Mouse (Mus musculus) limb, embryonic 10.5 days (tissue): ENCODE results near the gene Adamts14. TPM values are rescaled to one million over a fixed set of nuclear protein-coding genes. Genes with fewer than 3 reads are reported as not detected.

Experiments used
- DNase-seq: peaks from one replicate; pipeline ENCODE4 v3.0.0-alpha.2; 2017; ENCODE audit warnings: low spot score
- H3K27ac ChIP-seq: fragments of 300-500 bp; sonication (generic); 2 replicates; pipeline ENCODE4 v1.5.1; 2016; ENCODE audit warnings: mild to moderate bottlenecking
- H3K27me3 ChIP-seq: fragments of 300-500 bp; sonication (generic); 2 replicates; pipeline ENCODE4 v1.6.1; 2016; ENCODE audit warnings: low read depth, mild to moderate bottlenecking; ENCODE audit not compliant: poor library complexity, severe bottlenecking
- H3K36me3 ChIP-seq: fragments of 300-500 bp; sonication (generic); 2 replicates; pipeline ENCODE4 v1.6.1; 2016; ENCODE audit warnings: mild to moderate bottlenecking, moderate library complexity
- H3K4me1 ChIP-seq: fragments of 300-500 bp; sonication (generic); 2 replicates; pipeline ENCODE4 v1.6.1; 2016
- H3K4me3 ChIP-seq: fragments of 300-500 bp; sonication (generic); 2 replicates; pipeline ENCODE4 v1.5.1; 2016; ENCODE audit warnings: mild to moderate bottlenecking, moderate library complexity
- H3K9me3 ChIP-seq: fragments of 300-500 bp; sonication (generic); replicated peaks from 2 replicates; pipeline ENCODE4 v1.6.1; 2016; ENCODE audit warnings: mild to moderate bottlenecking
- WGBS: fragments of 180-500 bp; shearing (Covaris S2); methylation state at CpG from one replicate; pipeline ENCODE4 v1.1.7; 2016; 5-methylcytosine and 5-hydroxymethylcytosine counted together
- polyA plus RNA-seq: library from polyadenylated mRNA; unstranded; fragments of >200 nt; fragmentation: Nextera tagmentation; extraction: Ambion mirVana; gene quantifications from 2 replicates; pipeline ENCODE4 v1.2.1, GENCODE M21; 2016

Adamts14 gene
- polyA plus RNA-seq, 1 experiment from 2014 or later = 0.48 TPM

- WGBS = 4% methylated on average over 11 of the region's 11 CpGs
- Histone ChIP-seq H3K36me3 (no peaks in the 10 kb centered on the region), H3K4me3 (no peak overlapping the region), H3K9me3 (0 out of 2 replicates have a peak, but pooled peaks cover 1% of the 10 kb centered on the region), H3K27ac (no peak overlapping the region), H3K27me3 (peaks cover 22% of the 10 kb centered on the region), H3K4me1 (peaks cover 11% of the 10 kb centered on the region)
- DNase-seq = peak; percentile 53
These were observed 60.4 kb downstream of the Adamts14 start for GRCm38 (mm10) chr10:61212817-61213216.

GRCm38 (mm10) chr10:61211743-61212142, 61.5 kb downstream of the Adamts14 start:
- no peak overlapping the region for H3K4me3 ChIP-seq
- 0 out of 2 replicates have a peak, but pooled peaks cover 1% of the 10 kb centered on the region for H3K9me3 ChIP-seq
- peaks cover 11% of the 10 kb centered on the region for H3K4me1 ChIP-seq
- WGBS = 10% methylated on average over 13 of the region's 13 CpGs
- no peak overlapping the region for H3K27ac ChIP-seq
- peaks cover 22% of the 10 kb centered on the region for H3K27me3 ChIP-seq
- no peaks in the 10 kb centered on the region for H3K36me3 ChIP-seq
- peak; percentile 78 for DNase-seq

GRCm38 (mm10) chr10:61211105-61211504, 62.1 kb downstream of the Adamts14 start:
- no peak for DNase-seq
- WGBS = 79% methylated on average over 4 of the region's 4 CpGs

GRCm38 (mm10) chr10:61208114-61208684, 65.0 kb downstream of the Adamts14 start:
- H3K4me1 ChIP-seq = peaks cover 10% of the 10 kb centered on the region
- H3K27ac ChIP-seq = no peak overlapping the region
- 89% methylated on average over 9 of the region's 9 CpGs for WGBS
- H3K4me3 ChIP-seq = no peak overlapping the region
- no peaks in the 10 kb centered on the region for H3K36me3 ChIP-seq
- peaks cover 15% of the 10 kb centered on the region for H3K27me3 ChIP-seq
- DNase-seq = no peak
- H3K9me3 ChIP-seq = no peaks in the 10 kb centered on the region

More at GRCm38 (mm10) chr10:61211105-61211504, 62.1 kb downstream of the Adamts14 start:
- Histone ChIP-seq H3K4me1 (peaks cover 11% of the 10 kb centered on the region), H3K27me3 (peaks cover 22% of the 10 kb centered on the region), H3K36me3 (no peaks in the 10 kb centered on the region), H3K4me3 (no peak overlapping the region), H3K27ac (no peak overlapping the region), H3K9me3 (0 out of 2 replicates have a peak, but pooled peaks cover 1% of the 10 kb centered on the region)

GRCm38 (mm10) chr10:61203930-61204329, 69.3 kb downstream of the Adamts14 start:
- Histone ChIP-seq H3K4me1 (peaks cover 18% of the 10 kb centered on the region), H3K4me3 (no peak overlapping the region), H3K27ac (no peak overlapping the region), H3K9me3 (no peaks in the 10 kb centered on the region), H3K36me3 (no peaks in the 10 kb centered on the region), H3K27me3 (no peaks in the 10 kb centered on the region)
- DNase-seq = no peak
- WGBS = 67% methylated on average over 3 of the region's 3 CpGs

- H3K27me3 ChIP-seq = no peaks in the 10 kb centered on the region
- H3K4me1 ChIP-seq = peaks cover 18% of the 10 kb centered on the region
- H3K4me3 ChIP-seq = no peak overlapping the region
- H3K27ac ChIP-seq = no peak overlapping the region
- H3K36me3 ChIP-seq = no peaks in the 10 kb centered on the region
- 77% methylated on average over 12 of the region's 12 CpGs for WGBS
- no peak for DNase-seq
- no peaks in the 10 kb centered on the region for H3K9me3 ChIP-seq
These were observed 71.5 kb downstream of the Adamts14 start for GRCm38 (mm10) chr10:61201596-61202318.

- H3K9me3 ChIP-seq = no peaks in the 10 kb centered on the region
- no peak for DNase-seq
These were observed 72.2 kb downstream of the Adamts14 start for GRCm38 (mm10) chr10:61200998-61201397.

GRCm38 (mm10) chr10:61200232-61200820, 72.9 kb downstream of the Adamts14 start:
- no peaks in the 10 kb centered on the region for H3K9me3 ChIP-seq
- peaks cover 18% of the 10 kb centered on the region for H3K4me1 ChIP-seq
- no peak overlapping the region for H3K27ac ChIP-seq
- no peak overlapping the region for H3K4me3 ChIP-seq
- WGBS = 74% methylated on average over 7 of the region's 7 CpGs
- DNase-seq = no peak
- H3K36me3 ChIP-seq = no peaks in the 10 kb centered on the region
- no peaks in the 10 kb centered on the region for H3K27me3 ChIP-seq

More at GRCm38 (mm10) chr10:61200998-61201397, 72.2 kb downstream of the Adamts14 start:
- Histone ChIP-seq H3K4me3 (no peak overlapping the region), H3K27me3 (no peaks in the 10 kb centered on the region), H3K4me1 (peaks cover 18% of the 10 kb centered on the region), H3K27ac (no peak overlapping the region; the same call in 1 of the 2 replicates), H3K36me3 (no peaks in the 10 kb centered on the region)
- WGBS = 44% methylated on average over 9 of the region's 9 CpGs

- H3K9me3 ChIP-seq = no peaks in the 10 kb centered on the region
- no peak overlapping the region for H3K4me3 ChIP-seq
- peak; percentile 86 for DNase-seq
- H3K4me1 ChIP-seq = peaks cover 18% of the 10 kb centered on the region
- H3K27ac ChIP-seq = no peak overlapping the region
- H3K36me3 ChIP-seq = no peaks in the 10 kb centered on the region
- H3K27me3 ChIP-seq = no peaks in the 10 kb centered on the region
- 30% methylated on average over 11 of the region's 11 CpGs for WGBS
These were observed 73.5 kb downstream of the Adamts14 start for GRCm38 (mm10) chr10:61199566-61200213.

GRCm38 (mm10) chr10:61195718-61196291, 77.4 kb downstream of the Adamts14 start:
- Histone ChIP-seq H3K4me1 (peaks cover 10% of the 10 kb centered on the region), H3K9me3 (no peaks in the 10 kb centered on the region), H3K36me3 (no peaks in the 10 kb centered on the region), H3K27ac (no peak overlapping the region), H3K27me3 (no peaks in the 10 kb centered on the region), H3K4me3 (no peak overlapping the region)
- 90% methylated on average over 5 of the region's 5 CpGs for WGBS
- no peak for DNase-seq

- Histone ChIP-seq H3K36me3 (no peaks in the 10 kb centered on the region), H3K27me3 (no peaks in the 10 kb centered on the region), H3K4me1 (peaks cover 7% of the 10 kb centered on the region), H3K4me3 (no peak overlapping the region), H3K9me3 (no peaks in the 10 kb centered on the region), H3K27ac (no peak overlapping the region)
- DNase-seq = no peak
- 88% methylated on average over 8 of the region's 8 CpGs for WGBS
These were observed 78.0 kb downstream of the Adamts14 start for GRCm38 (mm10) chr10:61195216-61195615.

- Histone ChIP-seq H3K4me3 (no peak overlapping the region), H3K4me1 (peaks cover 1% of the 10 kb centered on the region), H3K9me3 (no peaks in the 10 kb centered on the region), H3K27ac (no peak overlapping the region), H3K27me3 (no peaks in the 10 kb centered on the region), H3K36me3 (no peaks in the 10 kb centered on the region)
- 83% methylated on average over 9 of the region's 9 CpGs for whole genome bisulfite sequencing
- DNase-seq = no peak
These were observed 78.6 kb downstream of the Adamts14 start for GRCm38 (mm10) chr10:61194611-61195010.
